Mouse (Mus musculus) embryo, embryonic 11 days (tissue): ENCODE data around the gene Ttll8.

Experiments
- DNase-seq: peaks from one replicate; pipeline ENCODE4 v3.0.0-alpha.2; 2015

Ttll8 gene

DNA sequence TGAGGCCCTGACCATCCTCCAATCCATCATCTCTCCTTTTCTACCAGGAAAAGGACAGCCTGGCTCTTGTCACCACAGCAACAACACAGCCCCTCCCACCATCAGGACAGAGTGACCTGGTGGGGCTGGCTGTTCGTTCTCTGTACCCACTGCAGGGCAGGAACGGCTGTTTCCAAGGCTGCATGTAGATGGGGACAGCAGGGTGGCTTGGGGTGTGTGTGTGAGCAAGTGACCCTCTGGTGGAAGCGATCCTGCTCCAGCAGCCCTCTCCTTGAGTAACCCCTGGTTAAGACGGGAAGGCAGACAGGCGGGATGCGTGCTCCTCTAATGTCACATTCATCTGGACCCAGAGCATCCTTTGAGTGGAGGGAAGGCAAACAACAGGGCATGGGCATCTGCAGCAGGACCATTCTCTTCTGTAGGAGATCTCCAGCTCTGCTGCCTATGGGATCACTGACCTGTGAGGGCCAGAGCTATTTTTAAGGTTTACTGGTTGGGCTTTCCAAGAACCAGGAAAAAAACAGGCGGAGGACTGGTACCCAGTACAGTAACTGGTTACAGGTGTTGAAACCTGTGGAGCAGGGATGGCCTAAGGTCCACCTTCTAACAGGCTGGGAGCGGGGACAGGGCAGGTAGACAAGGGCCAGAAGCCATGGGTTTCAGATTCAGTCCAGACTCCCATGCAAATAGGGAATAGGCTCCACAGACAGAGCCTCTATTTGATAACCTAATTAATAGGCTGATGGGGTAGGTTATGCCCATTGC, 94.8 kb downstream of the Ttll8 start:
- DNase-seq, result no peak

DNA sequence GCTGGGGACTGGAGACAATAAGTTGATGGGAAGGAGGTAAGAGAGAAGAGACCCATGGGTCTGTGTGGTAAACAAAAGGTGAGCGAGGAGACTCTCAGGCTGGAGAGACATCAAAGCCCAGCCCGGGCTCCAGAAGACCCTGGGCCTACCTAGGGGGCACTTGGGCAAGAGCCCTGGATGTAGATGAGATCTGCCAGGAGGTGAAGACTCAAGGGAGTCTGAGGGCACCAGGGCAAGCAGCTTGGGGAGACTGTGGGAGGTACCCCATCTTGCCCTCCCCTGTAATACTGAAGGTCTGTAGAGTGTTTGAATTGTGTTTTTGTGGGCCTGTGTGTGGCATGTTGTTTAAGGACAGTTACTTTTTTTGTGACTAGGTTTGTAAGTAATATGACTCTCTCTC, 95.5 kb downstream of the Ttll8 start:
- DNase-seq, result no peak

DNA sequence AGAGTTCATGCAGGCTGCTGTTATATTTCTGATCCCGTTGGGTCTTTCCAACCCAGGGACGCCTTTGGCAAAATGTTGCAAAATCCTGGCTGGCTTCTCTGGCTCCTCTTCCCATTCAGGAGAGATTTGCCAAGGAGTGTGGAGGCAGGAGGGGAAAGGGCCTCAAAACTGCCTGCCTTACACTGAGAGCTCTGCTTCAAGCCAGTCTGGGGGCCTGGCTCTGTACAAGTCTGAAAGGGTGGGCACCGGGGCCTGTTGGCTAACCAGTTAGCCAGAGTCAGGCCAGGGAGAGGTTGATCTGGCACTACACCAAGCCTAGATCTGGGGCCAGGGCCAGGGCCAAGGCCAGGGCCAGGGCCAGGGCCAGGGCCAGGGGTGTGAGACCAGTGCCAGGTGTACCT, 96.1 kb downstream of the Ttll8 start:
- no peak for DNase-seq

DNA sequence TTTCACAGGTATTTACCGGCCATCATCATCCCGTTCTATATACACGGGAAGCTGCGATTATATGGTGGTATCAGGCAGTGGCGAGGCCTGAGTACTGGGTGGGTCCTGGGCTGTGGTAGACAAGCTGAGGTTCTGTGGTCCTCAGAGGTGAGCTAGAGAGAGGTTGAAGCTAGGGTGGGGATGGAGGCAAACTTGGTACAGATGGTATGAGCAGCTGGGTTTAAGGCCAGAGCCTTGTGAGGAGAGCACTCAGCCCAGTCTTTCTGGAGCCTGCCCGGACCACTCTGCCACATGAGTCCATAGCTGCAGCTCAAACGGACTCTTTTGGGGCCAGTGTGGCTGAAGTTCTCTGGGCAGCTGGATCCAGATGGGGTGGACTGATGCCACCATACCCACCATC, 96.9 kb downstream of the Ttll8 start:
- DNase-seq, result no peak

DNA sequence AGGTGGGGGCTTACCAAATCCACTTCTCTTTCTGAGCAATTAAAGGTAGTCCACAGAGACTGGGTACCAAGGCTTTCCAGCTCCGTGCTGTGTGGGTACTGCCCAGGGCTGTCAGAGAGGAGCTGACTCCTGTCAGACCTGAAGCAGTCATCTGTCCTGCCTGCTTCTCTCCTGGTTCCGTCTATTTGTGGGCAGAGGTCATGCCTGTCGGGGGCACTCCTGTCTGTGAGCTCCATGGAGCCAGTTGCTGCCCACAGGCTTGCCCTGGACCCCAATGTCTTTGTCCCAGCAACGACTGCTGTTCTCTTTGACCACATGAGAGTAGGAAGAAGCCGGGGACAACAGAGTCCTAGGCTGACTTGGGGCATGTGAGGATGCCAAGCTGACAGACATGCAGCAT, 97.6 kb downstream of the Ttll8 start:
- no peak for DNase-seq

DNA sequence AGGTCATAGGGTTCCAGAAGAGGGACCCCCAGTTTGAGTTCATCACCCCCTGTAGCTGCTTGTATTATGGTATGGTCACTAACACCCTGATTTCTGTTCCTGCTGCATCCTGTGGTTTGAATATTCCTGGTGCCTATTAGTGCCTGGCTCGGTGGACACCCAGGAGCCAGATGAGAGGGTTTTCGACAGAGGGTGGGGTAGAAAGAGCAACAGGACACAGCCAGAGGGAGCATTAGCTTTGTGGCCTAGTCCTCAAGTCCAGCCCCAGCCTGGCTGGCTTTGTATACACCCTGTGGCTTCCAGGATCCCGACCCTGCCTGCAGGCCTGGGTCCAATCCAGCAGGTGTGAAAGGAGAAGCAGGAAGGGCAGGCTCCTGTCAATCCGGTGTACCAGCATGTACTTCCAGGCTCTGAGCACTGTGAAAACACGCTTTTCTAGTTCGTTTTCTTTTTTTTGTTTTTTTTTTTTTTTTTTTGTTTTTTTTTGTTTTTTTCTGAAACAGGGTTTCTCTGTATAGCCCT, 98.3 kb downstream of the Ttll8 start:
- DNase-seq, result no peak

DNA sequence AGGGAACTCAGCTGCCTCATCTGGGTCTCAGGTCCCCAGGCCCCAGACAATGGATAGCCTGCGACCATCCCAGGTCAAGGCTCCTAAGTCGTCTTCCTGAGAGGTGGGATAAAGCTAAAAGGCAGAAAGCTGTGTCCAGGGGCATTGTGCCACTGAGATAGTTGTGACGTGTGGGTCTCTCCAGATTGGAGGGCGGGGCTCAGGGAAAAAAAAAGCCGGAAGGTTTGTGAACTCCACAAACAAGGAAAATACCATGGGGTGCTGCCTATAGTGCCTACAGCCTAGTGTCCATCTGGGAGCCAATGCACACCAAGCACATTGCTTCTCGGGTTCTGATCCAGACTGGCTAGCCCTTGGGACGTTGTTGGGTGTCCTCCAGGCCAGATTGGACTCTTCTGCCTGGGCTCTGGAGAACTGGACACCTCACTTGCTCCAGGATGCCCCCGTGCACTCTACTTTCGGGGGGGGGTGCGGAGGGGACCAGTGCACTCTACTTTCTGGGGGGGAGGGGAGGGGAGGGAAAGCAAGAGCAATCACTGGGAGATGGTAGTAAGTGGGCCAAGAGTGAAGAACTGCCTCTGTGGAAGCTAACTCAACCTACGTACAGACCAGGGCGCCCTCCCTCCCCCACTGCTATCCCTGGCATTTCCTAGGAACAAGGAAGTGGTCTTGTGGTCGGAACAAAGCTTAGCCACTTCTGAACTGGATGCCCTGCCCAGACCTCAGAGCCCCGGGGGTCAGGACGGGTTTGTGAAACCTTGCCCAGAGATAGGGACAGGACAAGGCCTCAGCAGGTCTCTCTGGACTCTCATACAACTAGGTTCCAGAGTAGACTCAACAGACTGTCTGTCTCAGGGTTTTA, 99.0 kb downstream of the Ttll8 start:
- DNase-seq, result no peak

DNA sequence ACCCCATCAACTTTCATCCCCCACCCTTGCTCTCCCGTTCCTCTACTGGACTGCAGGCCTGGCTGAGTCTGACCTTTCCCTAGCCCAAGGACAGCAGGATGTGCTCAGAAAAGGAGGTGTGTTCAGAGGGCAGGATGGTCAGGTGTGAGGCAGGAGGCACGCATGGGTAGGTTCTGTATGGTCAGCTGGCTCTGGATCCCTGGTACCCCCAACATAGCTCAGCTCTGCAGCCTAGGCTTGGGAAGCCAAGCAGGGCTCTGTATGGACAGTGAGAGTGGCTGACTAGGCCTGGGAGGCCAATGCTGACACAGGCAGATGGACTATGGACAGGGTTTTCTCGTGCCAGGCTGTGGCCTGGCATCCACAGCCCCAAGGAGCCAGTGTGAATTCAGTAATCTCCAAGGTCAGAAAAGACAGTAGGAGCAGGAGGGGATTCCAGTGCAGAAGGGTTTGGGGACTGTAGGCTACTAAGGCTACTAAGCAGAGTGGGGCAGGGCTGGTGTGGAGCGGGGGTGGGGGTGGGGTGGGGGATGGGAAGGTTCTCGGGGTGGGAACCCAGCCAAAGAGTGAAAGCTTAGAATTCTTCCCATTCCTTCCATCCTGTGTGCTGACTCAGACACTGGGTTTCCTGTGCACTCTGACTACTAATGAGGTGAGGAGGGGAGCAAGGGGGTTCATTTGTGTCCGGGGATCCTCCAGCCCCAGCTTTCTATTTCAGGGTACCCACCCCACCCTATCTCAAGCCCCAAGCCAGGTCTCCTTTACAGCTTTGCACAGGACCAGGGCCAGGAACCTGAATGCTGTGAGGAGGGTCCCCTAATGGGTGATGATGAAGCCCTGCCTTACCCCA, 99.9 kb downstream of the Ttll8 start:
- no peak for DNase-seq

DNA sequence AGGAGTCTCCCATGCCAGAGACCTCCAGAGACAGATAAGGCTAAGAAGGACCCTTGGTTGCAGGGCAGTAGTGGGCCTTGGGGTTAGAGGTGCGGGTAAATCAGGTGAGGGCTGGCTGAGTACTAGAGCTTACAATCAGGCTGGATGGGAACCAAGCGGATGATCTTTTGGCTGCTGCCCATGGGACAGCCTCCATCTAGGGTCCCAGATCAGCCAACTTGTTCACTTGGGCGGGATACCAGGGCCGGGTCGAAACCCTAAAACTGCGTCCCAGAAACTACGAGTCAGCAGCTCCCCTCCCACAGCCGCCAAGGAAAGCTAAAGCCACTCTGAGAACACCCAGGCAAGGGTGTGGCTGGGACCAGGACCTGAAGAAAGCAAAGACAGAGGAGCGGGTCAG, 101.1 kb downstream of the Ttll8 start:
- DNase-seq, result no peak

DNA sequence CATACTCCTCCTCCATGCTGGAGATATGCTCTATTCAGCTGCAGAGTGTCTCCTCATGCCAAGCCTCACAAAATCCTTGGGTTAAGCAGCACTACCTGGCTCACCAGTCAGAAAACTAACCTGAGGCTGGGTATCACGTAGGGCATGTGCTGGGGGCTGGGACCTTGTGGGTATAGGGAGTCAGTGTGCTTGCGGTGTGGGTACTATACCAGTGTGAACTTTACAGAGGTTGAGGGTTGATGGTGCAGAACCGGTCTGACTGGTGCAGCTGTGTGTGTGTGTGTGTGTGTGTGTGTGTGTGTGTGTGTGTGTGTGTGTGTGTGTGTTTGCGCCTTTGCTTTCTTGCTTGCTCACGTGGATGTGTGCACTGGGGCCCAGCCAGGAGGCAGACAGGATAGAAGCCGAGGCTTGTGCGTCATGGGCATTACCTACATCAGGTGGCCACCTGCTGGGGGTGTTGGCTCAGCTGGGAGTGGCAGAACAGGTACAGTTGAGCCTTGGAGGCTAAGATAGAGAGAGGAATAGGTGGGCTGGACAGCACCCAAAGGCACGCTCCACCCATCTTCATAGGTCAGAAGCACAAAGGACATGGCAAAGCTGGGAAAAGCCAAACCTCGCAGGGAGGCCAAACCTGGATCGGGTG, 102.6 kb downstream of the Ttll8 start:
- DNase-seq, result no peak

DNA sequence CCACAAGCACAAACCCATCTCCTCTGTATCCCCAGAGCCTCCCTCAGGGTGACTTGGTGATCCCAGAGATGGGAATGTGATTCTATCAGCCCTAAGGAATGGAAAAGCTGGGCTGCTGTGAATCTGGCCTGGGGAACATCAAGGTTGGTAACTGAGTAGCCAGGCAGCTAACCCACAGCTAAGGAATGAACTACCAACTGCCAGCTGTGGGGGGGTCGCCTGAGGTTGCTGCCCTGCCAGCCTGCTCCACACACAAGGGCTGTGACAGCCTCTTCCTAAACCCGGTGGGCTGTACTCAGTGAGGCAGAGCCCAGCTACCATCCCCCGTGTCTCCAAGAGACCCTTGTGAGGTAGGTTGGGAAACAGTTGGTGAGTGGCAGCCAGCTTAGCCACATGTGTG, 103.1 kb downstream of the Ttll8 start:
- DNase-seq, result no peak

DNA sequence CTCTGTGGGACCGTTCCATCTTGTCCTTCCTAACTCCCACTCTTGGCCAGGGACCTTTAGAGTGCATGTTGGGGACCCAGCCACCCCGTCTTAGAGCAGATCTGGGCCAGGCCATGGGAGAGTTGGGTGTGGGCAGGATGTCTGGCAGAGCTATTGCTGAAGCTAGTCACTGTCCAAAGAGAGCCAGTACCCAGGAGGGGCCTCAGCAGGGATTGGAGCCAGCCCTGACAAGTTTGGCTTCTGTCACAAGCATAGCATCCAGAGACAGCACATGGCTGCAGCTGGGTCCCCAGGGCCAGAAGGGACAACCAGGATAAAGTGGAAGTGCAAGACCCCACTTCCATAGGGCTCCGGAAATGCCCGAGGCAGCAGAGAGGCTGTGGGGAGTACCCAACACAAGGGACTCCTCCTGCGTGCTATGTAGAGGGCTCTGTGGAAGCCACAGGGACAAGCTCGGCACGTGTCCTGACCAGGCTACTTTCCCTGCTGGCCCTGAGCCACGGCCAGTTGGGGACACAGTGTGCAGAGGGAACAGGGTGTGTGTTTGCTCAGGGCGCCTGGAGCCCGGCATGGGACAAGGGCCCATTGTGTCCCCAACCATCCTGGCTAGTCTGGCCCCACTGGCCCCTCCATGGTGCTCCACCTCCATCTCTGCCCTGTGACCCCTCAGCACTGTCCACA, 103.9 kb downstream of the Ttll8 start:
- DNase-seq, result no peak

DNA sequence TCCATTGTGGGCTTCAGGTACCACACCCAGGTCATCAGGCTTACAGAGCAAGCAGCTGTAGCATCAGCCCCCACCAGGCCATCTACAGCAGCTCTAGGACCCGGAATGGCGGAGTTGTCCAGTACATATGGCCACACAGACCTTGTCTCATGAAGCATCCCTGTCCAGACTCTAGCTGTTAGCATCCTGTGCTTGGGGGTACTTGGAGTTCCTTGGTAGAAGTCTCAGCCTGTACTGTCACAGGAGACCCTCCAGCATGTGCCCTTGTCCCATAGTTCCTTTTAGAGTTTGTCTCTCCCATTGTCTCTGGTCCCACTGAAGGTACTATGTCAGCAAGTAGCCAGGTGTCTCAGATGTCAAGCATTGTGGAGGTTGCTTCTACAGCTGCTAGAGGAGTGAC, 104.6 kb downstream of the Ttll8 start:
- DNase-seq, result no peak

DNA sequence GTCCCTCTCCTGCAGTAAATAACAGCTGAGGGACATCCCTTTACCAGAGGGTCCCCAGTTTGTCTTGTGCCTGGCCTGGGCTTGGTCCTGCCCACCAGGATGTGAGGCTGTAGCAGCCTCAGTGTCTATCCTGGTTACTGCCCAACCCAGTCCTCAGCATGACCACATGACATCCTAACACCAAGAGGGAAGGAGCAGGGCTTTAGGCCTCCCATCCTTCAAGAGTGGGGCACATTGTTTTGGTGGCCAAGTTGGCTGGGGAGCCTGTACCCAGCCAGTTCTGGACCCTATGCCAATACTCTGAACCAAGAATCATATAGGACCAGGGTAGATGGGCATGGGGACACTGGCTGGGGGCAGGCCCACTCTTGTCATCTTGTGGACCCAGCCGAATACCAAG, 105.6 kb downstream of the Ttll8 start:
- DNase-seq, result no peak

DNA sequence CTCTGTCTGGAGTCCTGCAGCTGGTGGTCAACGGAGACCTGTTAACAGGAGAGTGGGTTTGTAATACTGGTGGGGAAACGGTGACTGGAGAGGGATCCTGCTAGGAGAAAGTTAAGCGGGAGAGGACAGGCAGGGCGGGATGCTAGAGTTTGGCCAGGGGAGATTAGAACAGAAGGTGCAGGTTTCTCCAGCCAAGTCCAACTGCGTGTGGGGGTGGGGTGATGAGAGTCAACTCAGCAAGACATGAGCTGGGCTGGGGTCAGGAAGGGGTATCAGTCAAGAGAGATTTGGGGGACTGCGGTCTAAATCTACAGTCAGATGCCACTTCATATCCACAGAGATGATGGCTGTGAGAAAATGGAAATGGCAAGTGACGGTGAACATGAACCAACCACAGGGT, 109.3 kb downstream of the Ttll8 start:
- DNase-seq, result no peak

DNA sequence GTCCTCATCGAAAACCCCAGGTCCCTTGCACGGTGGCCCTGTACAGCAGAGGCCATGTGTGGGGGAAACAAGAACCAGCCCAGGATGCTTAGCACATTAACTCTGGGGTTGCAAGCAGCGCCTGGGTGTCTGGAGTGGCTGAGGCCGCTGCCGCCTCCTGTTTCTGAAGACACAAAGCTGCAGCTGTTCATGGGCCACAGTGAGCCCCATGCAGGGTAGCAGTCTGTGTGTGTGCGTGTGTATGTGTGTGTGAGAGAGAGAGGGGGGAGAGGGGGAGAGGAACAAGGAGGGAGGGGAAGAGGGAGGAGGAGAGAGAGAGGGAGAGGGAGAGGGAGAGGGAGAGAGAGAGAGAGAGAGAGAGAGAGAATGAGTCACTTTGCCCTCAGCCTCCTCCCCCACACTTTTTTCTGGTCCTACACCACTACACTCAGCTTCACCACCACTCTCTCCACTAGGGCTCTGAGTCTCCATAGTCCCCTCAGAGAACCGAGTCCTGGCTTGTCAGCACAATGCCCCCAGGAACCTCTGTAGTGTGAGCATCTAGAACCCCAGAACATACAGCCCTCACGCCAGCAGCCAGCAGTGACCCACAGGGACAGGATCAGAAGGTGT, 110.6 kb downstream of the Ttll8 start:
- DNase-seq, result peak; percentile 49

DNA sequence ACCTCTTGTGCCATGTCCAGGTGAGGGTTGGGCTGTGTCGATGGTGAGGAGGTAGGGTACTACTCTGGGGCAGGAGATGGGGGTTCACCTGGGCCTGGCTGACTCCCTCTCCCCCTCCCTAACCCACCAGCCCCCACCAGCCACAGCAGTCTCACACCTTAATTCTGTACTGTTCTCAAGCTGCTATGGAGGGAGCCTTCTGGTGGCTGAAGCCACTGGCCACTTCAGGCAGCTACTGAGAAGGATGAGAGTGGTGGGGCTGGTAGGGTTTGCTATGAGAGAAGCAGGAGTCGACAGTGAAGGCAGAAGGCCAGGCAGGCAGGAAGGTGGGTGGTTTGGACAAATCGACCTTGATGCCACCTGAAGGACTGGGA, 111.9 kb downstream of the Ttll8 start:
- no peak for DNase-seq

DNA sequence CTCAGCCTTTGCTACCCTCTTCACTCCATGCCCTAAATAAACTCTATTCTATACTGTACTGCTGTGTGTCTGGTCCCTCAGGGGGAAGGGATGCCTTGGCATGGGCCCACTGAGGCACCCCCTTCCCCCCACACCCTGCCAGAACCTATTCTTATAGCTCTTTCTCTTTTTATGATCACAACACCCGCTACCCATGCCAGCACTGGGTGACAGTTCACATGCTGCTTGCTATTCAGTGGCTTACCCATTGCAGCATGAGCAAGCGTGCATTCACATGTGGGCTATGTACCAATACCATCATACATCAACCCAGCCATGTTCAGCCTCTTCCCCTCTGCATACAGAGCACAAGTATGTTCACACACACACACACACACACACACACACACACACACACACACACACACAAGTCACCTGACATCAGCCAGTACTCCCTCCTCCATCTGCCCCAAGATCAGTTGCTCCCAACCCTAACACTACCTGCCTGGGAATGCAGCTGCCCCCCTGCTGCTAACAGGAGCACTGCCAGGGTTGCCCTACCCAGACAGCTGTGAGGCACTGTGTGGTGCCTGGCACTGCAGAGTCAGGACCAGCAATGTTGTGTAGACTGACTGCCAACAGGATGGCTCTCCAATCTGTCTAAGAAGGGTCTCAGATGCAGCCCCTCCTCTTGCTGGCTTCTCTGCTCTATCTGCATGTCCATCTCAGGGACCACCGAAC, 112.5 kb downstream of the Ttll8 start:
- no peak for DNase-seq

DNA sequence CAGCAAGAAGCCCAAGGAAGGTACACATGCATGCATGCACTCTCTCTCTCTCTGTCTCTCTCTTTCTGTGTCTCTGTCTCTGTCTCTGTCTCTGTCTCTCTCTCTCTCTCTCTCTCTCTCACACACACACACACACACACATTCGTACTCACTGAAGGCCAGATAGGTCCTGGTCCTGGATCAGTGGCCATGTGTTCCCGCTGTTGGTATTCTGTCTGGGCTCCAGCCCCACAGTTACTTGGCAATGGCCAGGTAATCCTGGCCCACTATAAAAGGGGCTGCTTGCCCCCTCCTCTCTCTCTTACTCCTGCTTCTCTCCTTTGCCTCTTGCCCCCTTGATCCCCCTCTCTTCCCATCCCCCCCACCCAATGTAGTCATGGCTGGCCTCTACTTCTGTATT, 113.1 kb downstream of the Ttll8 start:
- no peak for DNase-seq
